Mouse (Mus musculus) layer of hippocampus, adult 8-10 months (tissue): ENCODE data around the gene Olfr136. TPM values are rescaled to one million over a fixed set of nuclear protein-coding genes. Genes with fewer than 3 reads are reported as not detected.

Experiments
- DNase-seq, 2 experiments: peaks; one replicate each; pipeline ENCODE4 v3.0.0; 2022; ENCODE audit warnings: low spot score in 2 of 2
- total RNA-seq, 4 experiments: library from RNA; stranded (reverse); gene quantifications; 2 replicates each; pipeline ENCODE4 v1.2.4; 2022

Gene Olfr136
- total RNA-seq, result not detected

DNA sequence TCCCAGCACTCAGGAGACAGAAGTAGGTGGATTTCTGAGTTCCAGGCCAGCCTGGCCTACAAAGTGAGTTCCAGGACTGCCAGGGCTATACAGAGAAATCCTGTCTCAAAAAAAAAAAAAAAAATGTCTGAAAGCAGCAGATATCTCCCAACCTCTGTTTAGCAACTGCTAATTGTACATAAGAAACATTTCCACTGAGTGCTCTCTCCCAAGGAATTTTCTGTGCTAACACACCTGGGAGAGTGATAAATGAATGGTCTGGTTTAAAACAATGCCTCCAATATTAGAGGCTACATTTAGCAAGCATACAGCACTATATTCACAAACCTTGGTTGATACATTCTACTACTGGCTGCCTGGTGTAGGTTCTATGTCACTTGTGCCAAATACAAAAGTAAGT lies at the start of gene Olfr136:
TSS of gene Olfr136 (plus strand) at position 301 of the 400 bp plus-strand sequence.
- no peak for DNase-seq

- DNase-seq, result no peak
These were observed 22.2 kb upstream of the Olfr136 start, which contains the start of gene Olfr137 for GRCm38 (mm10) chr17:38307470-38307869. Gene Olfr137, minus strand, starts transcription at chr17:38307570.

Other genes with a start within 250 kb of the Olfr136 start
- not detected for gene Olfr131, start 241.1 kb upstream of the Olfr136 start, total RNA-seq
- not detected for gene Olfr132, start 195.3 kb upstream of the Olfr136 start, total RNA-seq
- gene Olfr133, start 184.6 kb upstream of the Olfr136 start, total RNA-seq, result not detected
- not detected for gene Olfr134, start 158.4 kb upstream of the Olfr136 start, total RNA-seq
- gene Olfr135, start 125.5 kb upstream of the Olfr136 start, total RNA-seq, result not detected
- gene Olfr138, start 68.8 kb upstream of the Olfr136 start, total RNA-seq, result not detected
- gene Olfr137, start 22.3 kb upstream of the Olfr136 start, total RNA-seq, result not detected
- gene Esp36, start 90.4 kb downstream of the Olfr136 start, total RNA-seq, result not detected
- gene Esp34, start 224.4 kb downstream of the Olfr136 start, total RNA-seq, result not detected